Mouse (Mus musculus) testis, adult 2 months (tissue): ENCODE measurements around the gene Zfp93.
"Not testable (repeated sequence)": the region's sequence is repeated elsewhere in the genome, so short reads cannot be mapped to it uniquely, and the experiment has no call there.

Experiments used
- CTCF ChIP-seq: fragments of 200-500 bp; IDR thresholded peaks from 2 replicates; pipeline ENCODE4 v1.5.1; 2012; ENCODE audit warnings: low read depth, mild to moderate bottlenecking, inconsistent platforms, low read length, moderate library complexity; ENCODE audit not compliant: control insufficient read depth, insufficient read depth, insufficient replicate concordance
- POLR2A ChIP-seq: fragments of 200-500 bp; IDR thresholded peaks from 2 replicates; pipeline ENCODE4 v1.6.1; 2012; ENCODE audit warnings: low read depth, mild to moderate bottlenecking, inconsistent platforms, low read length, moderate library complexity; ENCODE audit not compliant: control insufficient read depth

- not testable (repeated sequence) for TF ChIP-seq CTCF, POLR2A
These were observed 8.6 kb downstream of the Zfp93 start for GRCm38 (mm10) chr7:24278771-24279170.
